Mouse (Mus musculus) cerebral cortex, adult 2 months (tissue): ENCODE data around the gene Ggt5.

Experiments
- WGBS: fragments of 180-500 bp; shearing (Covaris S2); methylation state at CpG from one replicate; pipeline ENCODE4 v1.1.7; 2018; 5-methylcytosine and 5-hydroxymethylcytosine counted together

The Ggt5 gene

DNA sequence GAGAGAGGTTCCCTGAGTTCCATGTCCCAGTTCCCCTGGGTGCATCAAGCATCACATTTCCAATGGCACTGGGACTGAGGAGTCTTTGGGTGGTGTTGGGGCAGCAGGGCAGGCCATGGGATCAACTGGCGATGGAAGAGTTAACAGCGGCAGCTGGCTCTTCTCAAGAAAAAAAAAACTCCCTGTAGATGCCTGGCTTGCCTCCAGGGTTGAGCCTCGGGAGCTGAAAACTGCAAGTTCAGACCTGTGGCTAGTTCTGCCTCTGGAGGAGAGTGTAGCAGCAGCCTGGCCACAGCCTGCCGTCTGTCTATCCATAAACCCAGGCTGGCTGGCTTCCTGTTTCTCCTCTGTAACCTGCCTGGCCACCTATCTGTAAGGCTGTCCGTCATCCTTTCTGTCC is at the start of gene Ggt5:
Ggt5 (plus strand) TSS at position 212 of the 400 bp plus-strand sequence.
- WGBS: 33% methylated on average over 5 of the region's 5 CpGs

- WGBS: 65% methylated on average over 7 of the region's 7 CpGs
These were observed 41.2 kb upstream of the Ggt5 start for GRCm38 (mm10) chr10:75547901-75548300.

DNA sequence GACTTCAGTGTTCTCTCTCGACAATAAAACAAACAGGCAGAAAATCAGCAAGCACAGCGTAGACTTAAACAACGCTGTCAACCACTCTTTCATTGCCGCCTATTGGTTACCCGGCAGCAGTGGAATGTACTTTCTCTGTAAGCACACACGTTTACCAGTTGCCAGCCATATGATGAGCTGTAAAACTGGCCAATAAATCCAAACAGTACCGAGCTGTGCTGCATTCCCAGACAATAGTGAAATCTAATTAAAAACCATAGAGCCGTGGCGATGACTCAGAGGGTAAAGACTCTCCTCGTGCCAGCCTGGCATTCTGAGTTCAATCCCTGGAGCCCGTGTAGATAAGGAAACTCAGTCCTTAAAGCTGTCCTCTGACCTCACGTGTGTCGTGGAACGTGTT is 40.7 kb upstream of the Ggt5 start:
- WGBS: 36% methylated on average over 14 of the region's 14 CpGs

- WGBS: 60% methylated on average over 7 of the region's 7 CpGs
These were observed 39.3 kb upstream of the Ggt5 start for GRCm38 (mm10) chr10:75549886-75550285.

- 56% methylated on average over 12 of the region's 12 CpGs for WGBS
These were observed 38.0 kb upstream of the Ggt5 start for GRCm38 (mm10) chr10:75551175-75551574.

GRCm38 (mm10) chr10:75552106-75552505 is 37.0 kb upstream of the Ggt5 start:
- WGBS: 92% methylated on average over 2 of the region's 2 CpGs

- 91% methylated on average over 13 of the region's 13 CpGs for WGBS
These were observed 36.3 kb upstream of the Ggt5 start for GRCm38 (mm10) chr10:75552701-75553450.

- 95% methylated on average over 8 of the region's 8 CpGs for WGBS
These were observed 35.0 kb upstream of the Ggt5 start for GRCm38 (mm10) chr10:75554090-75554489.

- 78% methylated on average over 6 of the region's 6 CpGs for WGBS
These were observed 33.6 kb upstream of the Ggt5 start for GRCm38 (mm10) chr10:75555557-75555956.

- 55% methylated on average over 9 of the region's 9 CpGs for WGBS
These were observed 33.1 kb upstream of the Ggt5 start for GRCm38 (mm10) chr10:75556026-75556425.

- 17% methylated on average over 3 of the region's 3 CpGs for WGBS
These were observed 30.6 kb upstream of the Ggt5 start for GRCm38 (mm10) chr10:75558515-75558914.

- 5% methylated on average over 14 of the region's 14 CpGs for WGBS
These were observed 30.0 kb upstream of the Ggt5 start for GRCm38 (mm10) chr10:75559041-75559675.

DNA sequence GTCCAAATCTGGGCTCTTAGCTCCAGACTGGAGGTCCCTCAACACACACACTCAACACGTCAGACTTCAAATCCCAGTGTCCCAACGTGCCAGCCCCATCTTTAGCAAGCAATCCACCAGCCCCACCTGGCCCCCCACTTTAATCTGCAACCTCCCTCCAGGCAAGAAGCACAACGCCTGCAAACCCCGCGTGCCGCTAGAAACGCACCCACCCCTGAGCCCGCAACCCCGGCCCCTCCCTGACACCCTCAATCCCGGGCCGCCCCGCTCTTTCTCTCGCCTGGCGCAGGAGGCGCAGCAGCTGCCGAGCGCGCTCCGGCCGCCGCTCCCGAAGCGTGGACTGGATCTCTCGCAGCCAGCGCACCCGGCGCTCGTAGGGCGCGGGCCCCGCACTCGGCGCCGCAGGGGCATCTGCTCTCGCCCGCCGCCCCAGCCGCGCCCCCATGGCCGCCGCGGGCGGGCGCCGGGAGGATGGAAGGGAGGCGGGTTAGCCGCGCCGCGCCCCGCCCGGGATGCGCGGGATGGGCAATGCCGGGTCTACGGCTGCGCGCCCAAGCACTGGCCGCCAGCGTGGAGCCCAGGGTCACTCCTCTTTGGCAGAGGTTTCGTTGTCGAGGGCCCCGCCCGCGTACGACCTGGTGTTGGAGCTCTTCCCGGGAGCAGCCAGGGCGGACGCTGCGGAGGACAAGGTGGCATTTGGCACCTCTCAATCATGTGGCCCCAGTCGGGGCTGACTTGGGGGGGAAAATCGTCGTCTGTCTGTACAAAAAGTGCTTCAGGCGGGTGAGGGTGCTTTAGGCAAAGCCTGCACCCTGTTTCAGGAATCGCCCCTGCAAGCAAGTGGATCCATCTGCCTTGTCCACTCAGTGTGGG is 29.2 kb upstream of the Ggt5 start, which contains the start of gene Lrrc75b:
Lrrc75b (minus strand) TSS at position 655 of the 873 bp plus-strand sequence.
- WGBS: under 1% methylated on average over 75 of the region's 75 CpGs

DNA sequence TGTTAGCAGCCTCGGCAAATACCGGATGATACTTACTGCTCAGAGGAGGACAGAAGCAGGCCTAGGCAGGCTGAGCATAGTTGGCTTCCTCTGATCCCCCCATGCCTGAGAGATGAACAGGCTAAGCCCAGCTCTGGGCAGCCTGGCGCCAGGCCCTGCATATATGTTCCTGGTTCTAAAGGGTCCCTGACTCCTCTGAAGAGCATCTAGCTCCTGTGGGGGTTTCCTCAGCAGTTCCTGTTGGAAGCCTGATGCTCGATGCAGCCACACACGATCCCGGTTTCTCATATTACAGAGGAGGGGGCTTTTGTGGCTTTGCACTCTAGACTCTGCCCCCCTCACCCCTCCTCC is 28.6 kb upstream of the Ggt5 start:
- WGBS: 36% methylated on average over 6 of the region's 6 CpGs

DNA sequence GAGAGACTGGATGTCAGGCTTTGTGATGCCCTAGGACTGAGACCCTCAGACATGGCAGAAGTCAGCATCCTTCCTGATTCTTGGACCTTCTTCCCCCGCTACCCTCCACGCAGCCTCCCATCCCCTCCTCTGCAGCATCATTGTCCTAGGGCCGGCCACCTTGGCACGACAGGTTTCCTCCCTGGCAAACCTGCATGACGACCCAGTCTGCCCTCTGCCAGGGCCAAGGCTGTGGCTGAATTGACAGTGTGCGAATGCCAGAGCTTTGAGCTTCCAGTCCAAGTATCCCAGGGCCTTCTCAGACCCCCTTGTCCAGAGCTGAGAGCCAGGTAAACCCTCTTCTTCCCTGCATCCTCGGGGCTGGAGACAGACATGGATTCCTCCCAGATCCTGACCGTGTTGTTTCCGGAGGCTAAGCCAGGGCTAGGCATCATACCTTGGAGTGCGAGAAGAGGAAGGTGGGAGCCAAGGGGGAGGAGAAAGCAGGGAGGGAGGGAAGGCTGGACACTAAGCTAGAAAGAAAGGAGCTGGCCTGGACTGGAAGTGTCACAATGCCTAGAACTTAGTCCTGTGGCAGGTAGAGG is 28.0 kb upstream of the Ggt5 start, which contains the start of gene Ggt1:
Ggt1 (plus strand) TSS at position 534 of the 584 bp plus-strand sequence.
- 79% methylated on average over 10 of the region's 10 CpGs for WGBS

GRCm38 (mm10) chr10:75562596-75562995 is 26.5 kb upstream of the Ggt5 start:
- 94% methylated on average over 8 of the region's 8 CpGs for WGBS

DNA sequence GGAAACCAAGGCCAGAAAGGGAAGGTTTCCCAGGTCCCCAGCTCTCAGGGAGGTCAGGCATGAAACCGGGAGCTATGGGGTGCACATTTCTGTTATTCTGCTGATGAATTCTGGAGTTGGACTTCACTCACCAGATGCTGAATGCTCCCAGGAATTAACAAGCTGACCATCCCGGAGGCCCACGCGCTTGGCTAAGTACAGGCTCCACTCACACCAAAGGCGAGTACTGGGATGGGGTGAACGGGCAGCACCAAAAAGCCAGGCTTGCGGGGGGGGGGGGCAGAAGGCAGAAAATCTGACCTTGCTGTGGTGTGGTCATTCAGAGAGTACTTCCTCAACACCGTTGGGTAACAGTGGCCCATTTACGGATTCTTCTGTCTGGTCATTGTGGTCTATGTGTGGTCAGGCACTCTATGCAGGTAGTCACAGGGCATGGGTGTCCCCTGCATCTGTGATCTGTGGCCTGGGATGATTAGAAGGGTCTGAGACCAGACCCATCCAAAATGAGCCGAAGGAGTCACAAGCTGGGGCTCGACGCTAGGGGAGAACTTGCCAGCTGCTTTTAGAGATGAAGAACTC is 24.4 kb upstream of the Ggt5 start:
- 89% methylated on average over 12 of the region's 12 CpGs for WGBS

- 75% methylated on average over 6 of the region's 6 CpGs for WGBS
These were observed 23.7 kb upstream of the Ggt5 start for GRCm38 (mm10) chr10:75565436-75565835.

- 88% methylated on average over 7 of the region's 7 CpGs for WGBS
These were observed 23.2 kb upstream of the Ggt5 start for GRCm38 (mm10) chr10:75565906-75566305.

DNA sequence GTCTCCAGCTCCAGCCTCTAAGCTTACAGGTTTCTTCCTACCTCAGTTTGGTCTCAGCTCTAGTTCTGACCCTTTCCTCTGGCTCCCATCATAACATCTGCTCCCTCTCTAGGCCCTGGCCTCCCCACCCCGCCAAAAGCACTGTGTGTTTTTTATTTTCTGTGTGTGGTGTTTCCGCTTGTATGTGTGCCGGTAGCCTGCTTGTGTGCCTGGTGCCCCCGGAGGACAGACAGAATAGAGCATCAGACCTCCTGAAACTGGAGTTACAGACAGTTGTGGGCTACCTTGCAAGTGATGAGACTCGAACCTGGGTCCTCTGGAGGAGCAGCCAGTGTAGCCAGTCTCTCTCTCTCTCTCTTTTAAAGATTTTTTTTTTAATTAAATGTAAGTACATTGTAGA is 22.8 kb upstream of the Ggt5 start:
- WGBS: 79% methylated on average over 5 of the region's 5 CpGs

DNA sequence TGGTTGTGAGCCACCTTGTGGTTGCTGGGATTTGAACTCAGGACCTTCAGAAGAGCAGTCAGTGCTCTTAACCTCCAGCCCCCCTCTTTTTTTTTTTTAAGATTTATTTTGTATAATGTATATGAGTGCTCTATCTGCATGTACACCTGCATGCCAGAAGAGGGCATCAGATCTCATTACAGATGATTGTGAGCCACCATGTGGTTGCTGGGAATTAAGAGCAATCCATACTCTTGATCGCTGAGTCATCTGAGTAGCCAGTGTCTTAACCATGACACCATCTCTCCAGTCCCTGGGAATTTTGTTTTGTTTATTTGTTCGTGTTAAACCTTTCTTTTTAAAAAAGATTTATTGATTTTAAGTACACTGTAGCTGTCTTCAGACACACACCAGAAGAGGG is 22.4 kb upstream of the Ggt5 start:
- WGBS: 81% methylated on average over 2 of the region's 2 CpGs

DNA sequence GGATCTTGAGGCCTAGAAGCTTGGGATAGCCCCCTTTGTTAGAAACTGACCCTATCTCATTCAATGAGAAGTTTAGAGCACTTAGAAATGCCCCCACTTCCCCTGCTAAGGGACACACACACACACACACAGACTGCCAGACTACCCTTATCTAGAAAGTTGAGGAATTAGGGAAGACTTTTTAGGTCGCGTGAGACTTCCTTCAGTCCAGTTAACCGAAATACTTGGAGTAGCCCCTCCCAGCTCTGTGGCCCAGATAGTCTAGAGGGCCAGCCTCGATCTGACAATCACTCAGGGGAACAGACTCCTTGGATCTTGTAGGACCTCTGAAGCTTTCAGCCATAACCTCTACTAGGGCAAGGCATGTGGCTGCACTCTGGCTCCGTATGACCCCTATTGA is 21.1 kb upstream of the Ggt5 start:
- 68% methylated on average over 5 of the region's 5 CpGs for WGBS
